ENCODE assay signal across 8 mouse cellular contexts in genomic region chr2:31381292-31381846, GRCm38 (mm10).
A peak's percentile ranks its signal among the peaks of the same experiment; 100 is the strongest.
DNase-seq lines count a peak whose midpoint lies in the region; ATAC-seq and TF ChIP-seq lines count a peak whose summit lies in the region.

No protein-coding gene starts in this region.

- H3K27me3 ChIP-seq in heart, postnatal 0 days (ENCODE audit: control insufficient read depth, insufficient read depth, low read length) = peaks cover 36% of the 10 kb centered on the region
- peaks cover 21% of the 10 kb centered on the region for H3K27me3 ChIP-seq in heart, embryonic 11.5 days (ENCODE audit: control insufficient read depth, insufficient read depth, low read length)
- H3K27me3 ChIP-seq in intestine, embryonic 14.5 days (replicated peaks; ENCODE audit: control insufficient read depth, insufficient read depth, low read length) = no peaks in the 10 kb centered on the region
- no peaks in the 10 kb centered on the region for H3K27me3 ChIP-seq in midbrain, embryonic 14.5 days (ENCODE audit: control insufficient read depth, insufficient read depth, low read length)
- H3K27me3 ChIP-seq in stomach, embryonic 14.5 days (ENCODE audit: control insufficient read depth, insufficient read depth, low read length) = no peaks in the 10 kb centered on the region

- TF ChIP-seq EP300 in heart, postnatal 0 days (IDR thresholded peaks at IDR 0.05; ENCODE audit: low read depth) = no peak

- peak; percentile 49; the same call in 1 of the 2 replicates for ATAC-seq in heart, postnatal 0 days (ENCODE audit: insufficient read depth, low read depth)
- no peak for ATAC-seq in heart, embryonic 11.5 days (replicated peaks; ENCODE audit: insufficient number of reproducible peaks, low FRiP score, low TSS enrichment)
- ATAC-seq in erythroblast, adult 5-6 weeks (replicated peaks; ENCODE audit: low FRiP score, poor library complexity, severe bottlenecking) = peak; percentile 73
- peak; percentile 56; the same call in 1 of the 2 replicates for ATAC-seq in intestine, embryonic 14.5 days (replicated peaks; ENCODE audit: low FRiP score, low TSS enrichment, low read depth)
- peak; percentile 43; the same call in 1 of the 2 replicates for ATAC-seq in midbrain, embryonic 14.5 days (ENCODE audit: low FRiP score, low TSS enrichment)
- peak; percentile 40; the same call in 1 of the 2 replicates for ATAC-seq in stomach, embryonic 14.5 days (ENCODE audit: insufficient number of reproducible peaks, insufficient read depth, low FRiP score, low read depth)

- intact Hi-C loops in left cerebral cortex, postnatal 14 days (cut with DNase I) = loop anchor here (5.0 kb wide), 2 partner anchors 84 to 189 kb away; no protein-coding TSS in a partner anchor

- no peak overlapping the region for H3K4me3 ChIP-seq in heart, postnatal 0 days (ENCODE audit: low read depth, low read length)
- no peak overlapping the region for H3K4me3 ChIP-seq in heart, embryonic 11.5 days (ENCODE audit: low read depth, low read length)
- no peak overlapping the region for H3K4me3 ChIP-seq in intestine, embryonic 14.5 days (ENCODE audit: low read depth, low read length)
- no peak overlapping the region for H3K4me3 ChIP-seq in midbrain, embryonic 14.5 days (replicated peaks; ENCODE audit: low read depth, low read length)
- H3K4me3 ChIP-seq in stomach, embryonic 14.5 days (ENCODE audit: low read depth, low read length) = no peak overlapping the region

- H3K9me3 ChIP-seq in heart, postnatal 0 days (replicated peaks; ENCODE audit: control insufficient read depth, low read length) = no peaks in the 10 kb centered on the region
- no peaks in the 10 kb centered on the region for H3K9me3 ChIP-seq in heart, embryonic 11.5 days (replicated peaks; ENCODE audit: control insufficient read depth, low read length)
- no peaks in the 10 kb centered on the region for H3K9me3 ChIP-seq in intestine, embryonic 14.5 days (ENCODE audit: control insufficient read depth, low read length)
- H3K9me3 ChIP-seq in midbrain, embryonic 14.5 days (ENCODE audit: control insufficient read depth, low read length) = no peaks in the 10 kb centered on the region
- H3K9me3 ChIP-seq in stomach, embryonic 14.5 days (ENCODE audit: control insufficient read depth, low read depth, low read length) = no peaks in the 10 kb centered on the region

- no peak overlapping the region for H3K4me2 ChIP-seq in heart, postnatal 0 days (ENCODE audit: low read depth, low read length)
- H3K4me2 ChIP-seq in heart, embryonic 11.5 days = no peak overlapping the region
- H3K4me2 ChIP-seq in intestine, embryonic 14.5 days (ENCODE audit: low read length) = no peak overlapping the region
- H3K4me2 ChIP-seq in midbrain, embryonic 14.5 days (ENCODE audit: low read length) = no peak overlapping the region
- H3K4me2 ChIP-seq in stomach, embryonic 14.5 days (replicated peaks; ENCODE audit: low read depth, low read length) = no peak overlapping the region

- H3K4me1 ChIP-seq in heart, postnatal 0 days (ENCODE audit: control insufficient read depth, insufficient read depth) = no peaks in the 10 kb centered on the region
- no peaks in the 10 kb centered on the region for H3K4me1 ChIP-seq in heart, embryonic 11.5 days (ENCODE audit: control insufficient read depth, insufficient read depth, low read length)
- H3K4me1 ChIP-seq in intestine, embryonic 14.5 days (replicated peaks; ENCODE audit: control insufficient read depth, insufficient read depth, low read length) = no peaks in the 10 kb centered on the region
- H3K4me1 ChIP-seq in midbrain, embryonic 14.5 days (ENCODE audit: control insufficient read depth, insufficient read depth, low read length) = no peaks in the 10 kb centered on the region
- no peaks in the 10 kb centered on the region for H3K4me1 ChIP-seq in stomach, embryonic 14.5 days (ENCODE audit: control insufficient read depth, insufficient read depth, low read length)

- DNase-seq in heart, postnatal 0 days (ENCODE audit: low spot score) = peak; percentile 31
- DNase-seq in brain, adult 2 months (ENCODE audit: low read depth, low spot score) = peak; percentile 85
- DNase-seq in intestine, embryonic 14.5 days (ENCODE audit: low spot score) = peak; percentile 70
- DNase-seq in left cerebral cortex, postnatal 14 days (ENCODE audit: low spot score in 2 of 2) = peak; percentile 52 to 68
- DNase-seq in midbrain, embryonic 14.5 days = peak; percentile 82

- H3K27ac ChIP-seq in heart, postnatal 0 days (ENCODE audit: low read depth) = no peak overlapping the region
- no peak overlapping the region for H3K27ac ChIP-seq in heart, embryonic 11.5 days (ENCODE audit: low read depth, low read length)
- H3K27ac ChIP-seq in intestine, embryonic 14.5 days (ENCODE audit: low read depth) = no peak overlapping the region
- no peak overlapping the region for H3K27ac ChIP-seq in midbrain, embryonic 14.5 days (replicated peaks; ENCODE audit: low read depth, low read length)
- H3K27ac ChIP-seq in stomach, embryonic 14.5 days (ENCODE audit: low read length) = no peak overlapping the region

- 52% methylated on average over 4 of the region's 4 CpGs for WGBS in heart, postnatal 0 days
- 65% methylated on average over 4 of the region's 4 CpGs for WGBS in heart, embryonic 11.5 days (ENCODE audit: insufficient replicate concordance)
- 57% methylated on average over 4 of the region's 4 CpGs for WGBS in intestine, embryonic 14.5 days
- WGBS in midbrain, embryonic 14.5 days = 53% methylated on average over 4 of the region's 4 CpGs
- 52% methylated on average over 4 of the region's 4 CpGs for WGBS in stomach, embryonic 14.5 days

- peak; percentile 90 for TF ChIP-seq CTCF in heart, postnatal 0 days (IDR thresholded peaks at IDR 0.05; ENCODE audit: low read depth)

- H3K36me3 ChIP-seq in heart, postnatal 0 days (replicated peaks; ENCODE audit: control insufficient read depth, insufficient read depth, low read length) = no peaks in the 10 kb centered on the region
- H3K36me3 ChIP-seq in heart, embryonic 11.5 days (ENCODE audit: control insufficient read depth, insufficient read depth, low read length) = no peaks in the 10 kb centered on the region
- H3K36me3 ChIP-seq in intestine, embryonic 14.5 days (ENCODE audit: control insufficient read depth, insufficient read depth, low read length) = no peaks in the 10 kb centered on the region
- no peaks in the 10 kb centered on the region for H3K36me3 ChIP-seq in midbrain, embryonic 14.5 days (ENCODE audit: control insufficient read depth, insufficient read depth, low read length)
- no peaks in the 10 kb centered on the region for H3K36me3 ChIP-seq in stomach, embryonic 14.5 days (ENCODE audit: control insufficient read depth, insufficient read depth, low read length)

- H3K9ac ChIP-seq in heart, postnatal 0 days (replicated peaks; ENCODE audit: low read depth, low read length) = no peak overlapping the region
- no peak overlapping the region for H3K9ac ChIP-seq in heart, embryonic 11.5 days (ENCODE audit: low read depth, low read length)
- H3K9ac ChIP-seq in intestine, embryonic 14.5 days (ENCODE audit: low read length) = no peak overlapping the region
- H3K9ac ChIP-seq in midbrain, embryonic 14.5 days (replicated peaks; ENCODE audit: low read length) = no peak overlapping the region
- no peak overlapping the region for H3K9ac ChIP-seq in stomach, embryonic 14.5 days (replicated peaks; ENCODE audit: low read depth, low read length)

Comparison
In these comparisons a context has a peak if more than half of its experiments do, and no peak if none do; other contexts are left out.
1. DNase-seq: peak in every context shown above with its lines; median percentile 85 in brain, adult 2 months; 82 in midbrain, embryonic 14.5 days; 70 in intestine, embryonic 14.5 days; 60 in left cerebral cortex, postnatal 14 days; 31 in heart, postnatal 0 days.